Mouse (Mus musculus): ENCODE data around the gene Syk. TPM values are rescaled to one million over a fixed set of nuclear protein-coding genes. Genes with fewer than 3 reads are reported as not detected.

The Syk gene
- polyA plus RNA-seq, 1 experiment from 2014 or later, result 6.3 TPM

DNA sequence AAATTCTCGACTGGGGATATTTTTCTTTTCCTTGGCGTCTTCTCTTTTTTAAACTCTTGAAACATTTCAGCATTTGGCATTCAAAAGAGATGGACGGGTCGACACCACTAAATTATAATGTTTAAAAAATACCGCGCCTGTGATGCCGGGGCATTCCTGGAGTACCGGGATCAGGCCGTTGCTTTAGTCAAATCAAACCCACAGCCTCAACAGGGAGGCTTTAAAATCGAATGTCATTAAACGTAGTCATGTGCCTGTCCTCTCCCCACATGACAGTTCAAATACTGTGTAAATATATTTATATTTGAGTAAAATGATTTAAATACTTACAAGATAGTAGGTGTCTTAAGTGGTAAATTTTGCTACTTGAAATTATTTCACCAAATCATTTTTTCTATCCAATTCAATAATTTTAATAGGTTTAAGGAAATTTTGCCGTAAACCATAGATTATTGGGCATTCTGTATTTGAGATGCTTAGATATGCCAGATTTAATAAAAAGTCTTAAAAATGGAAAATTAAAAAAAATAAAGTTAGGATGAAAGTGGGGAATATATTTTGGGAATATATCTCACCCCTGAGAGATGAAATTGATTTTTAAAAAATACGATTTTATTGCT, 1.1 kb downstream of the Syk start:
- Histone ChIP-seq H3K4me1 (peaks cover 9% of the 10 kb centered on the region), H3K36me3 (no peaks in the 10 kb centered on the region), H3K27ac (replicated peaks) (no peak overlapping the region), H3K9me3 (no peaks in the 10 kb centered on the region), H3K4me2 (peak overlapping the region; percentile 75), H3K27me3 (replicated peaks) (no peaks in the 10 kb centered on the region), H3K9ac (peak overlapping the region; percentile 81), H3K4me3 (peak overlapping the region; percentile 64)
- WGBS, result 19% methylated on average over 13 of the region's 13 CpGs
- no peak for ATAC-seq (ENCODE audit: extremely low read depth, insufficient number of reproducible peaks, low FRiP score, low TSS enrichment)

DNA sequence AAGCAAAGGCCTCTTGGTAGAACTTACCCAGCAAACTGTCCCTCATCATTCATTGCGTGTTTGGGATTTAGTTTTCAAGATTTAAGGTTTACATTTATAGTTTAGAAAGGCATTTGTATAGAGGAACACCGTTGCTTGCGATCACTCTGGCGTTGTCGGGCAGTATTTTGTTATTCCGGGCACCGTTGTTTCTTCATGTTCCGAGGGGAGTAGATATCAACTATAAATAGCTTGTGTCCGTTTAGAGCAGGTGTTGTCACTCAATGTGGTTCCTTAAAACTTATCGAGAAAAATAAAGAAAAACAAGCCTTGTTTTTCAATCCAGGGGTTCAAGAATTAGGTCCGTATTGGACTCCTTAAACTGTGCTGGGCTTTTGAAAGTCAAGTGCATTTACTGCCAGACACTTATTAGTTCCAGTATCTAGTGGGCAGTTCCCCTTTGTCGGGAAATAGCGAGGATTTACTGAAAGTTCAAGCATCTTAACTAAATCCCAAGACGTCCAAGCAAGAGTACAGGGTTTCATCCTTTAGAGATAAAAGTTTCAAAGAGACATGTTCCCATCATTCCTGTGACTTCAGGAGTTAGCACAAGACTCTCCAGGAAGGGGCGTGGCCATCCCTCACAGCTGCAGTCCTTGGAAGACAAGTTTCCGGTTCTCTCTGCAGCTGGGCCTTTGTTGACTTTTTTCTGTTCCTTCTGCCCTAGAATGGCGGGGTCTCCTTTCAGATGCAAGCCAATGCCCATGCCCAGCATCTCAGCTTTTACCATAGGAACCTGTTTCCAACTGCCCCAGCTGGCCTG, 1.9 kb downstream of the Syk start:
- peaks cover 8% of the 10 kb centered on the region; the same call in 1 of the 2 replicates for H3K4me1 ChIP-seq
- peak overlapping the region; percentile 35 for H3K4me3 ChIP-seq
- 39% methylated on average over 17 of the region's 17 CpGs for WGBS
- H3K9ac ChIP-seq, result peak overlapping the region; percentile 37; the same call in 1 of the 2 replicates
- peak overlapping the region; percentile 61 for H3K4me2 ChIP-seq
- H3K36me3 ChIP-seq, result no peaks in the 10 kb centered on the region
- no peaks in the 10 kb centered on the region for H3K9me3 ChIP-seq
- 0 out of 2 replicates have a peak overlapping the region, but pooled peaks have one; percentile 28 for H3K27ac ChIP-seq (replicated peaks)
- no peaks in the 10 kb centered on the region for H3K27me3 ChIP-seq (replicated peaks)
- ATAC-seq (ENCODE audit: extremely low read depth, insufficient number of reproducible peaks, low FRiP score, low TSS enrichment), result no peak

DNA sequence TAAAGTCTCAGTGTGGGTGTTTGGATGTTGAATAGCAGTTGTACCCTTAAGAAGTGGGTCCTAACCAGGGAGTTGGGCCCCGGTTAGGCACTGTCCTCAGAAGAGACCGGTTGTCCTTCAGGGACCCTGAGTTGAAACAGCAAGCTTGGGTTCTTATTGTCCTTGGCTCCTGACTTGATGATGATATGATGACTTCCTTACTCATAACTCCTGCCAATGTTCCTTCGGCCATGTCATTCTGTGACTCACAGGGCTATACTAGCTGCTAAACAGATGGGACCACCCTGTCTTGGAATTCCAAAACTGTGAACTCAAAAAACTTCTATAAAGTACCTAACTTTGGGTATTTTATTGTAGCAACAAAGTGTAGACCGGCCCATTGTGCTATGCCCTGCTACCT, 4.8 kb downstream of the Syk start:
- no peak overlapping the region for H3K9ac ChIP-seq
- no peaks in the 10 kb centered on the region for H3K27me3 ChIP-seq (replicated peaks)
- H3K4me3 ChIP-seq, result no peak overlapping the region
- H3K4me1 ChIP-seq, result peaks cover 8% of the 10 kb centered on the region; the same call in 1 of the 2 replicates
- H3K9me3 ChIP-seq, result peaks cover 2% of the 10 kb centered on the region; the same call in 1 of the 2 replicates
- 81% methylated on average over 4 of the region's 4 CpGs for WGBS
- no peak overlapping the region for H3K4me2 ChIP-seq
- no peaks in the 10 kb centered on the region for H3K36me3 ChIP-seq
- no peak for ATAC-seq (ENCODE audit: extremely low read depth, insufficient number of reproducible peaks, low FRiP score, low TSS enrichment)
- H3K27ac ChIP-seq (replicated peaks), result no peak overlapping the region

DNA sequence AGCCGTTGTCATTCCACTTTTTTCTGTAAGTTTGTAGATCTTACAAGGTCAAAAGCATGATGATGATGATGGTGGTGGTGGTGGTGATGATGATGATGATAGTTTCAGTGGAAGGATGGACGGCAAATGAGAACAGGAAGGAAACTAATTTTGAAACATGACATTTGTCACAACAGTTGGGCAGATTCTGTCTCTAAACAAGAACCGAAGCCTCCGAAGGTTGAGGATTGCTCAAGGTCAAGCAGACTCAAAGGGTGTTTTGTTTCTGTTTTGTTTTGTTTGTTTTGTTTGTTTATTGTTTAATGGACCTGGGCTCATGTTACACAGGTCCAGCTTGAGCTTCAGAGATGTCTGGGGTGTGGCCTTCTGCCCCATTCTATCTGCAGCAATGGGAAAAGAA, 6.1 kb downstream of the Syk start:
- no peaks in the 10 kb centered on the region for H3K27me3 ChIP-seq (replicated peaks)
- H3K9ac ChIP-seq, result no peak overlapping the region
- H3K27ac ChIP-seq (replicated peaks), result no peak overlapping the region
- 87% methylated on average over 4 of the region's 4 CpGs for WGBS
- peaks cover 11% of the 10 kb centered on the region; the same call in 1 of the 2 replicates for H3K9me3 ChIP-seq
- H3K36me3 ChIP-seq, result peaks cover 8% of the 10 kb centered on the region; the same call in 1 of the 2 replicates
- H3K4me2 ChIP-seq, result no peak overlapping the region
- H3K4me3 ChIP-seq, result no peak overlapping the region
- peaks cover 8% of the 10 kb centered on the region; the same call in 1 of the 2 replicates for H3K4me1 ChIP-seq
- ATAC-seq (ENCODE audit: extremely low read depth, insufficient number of reproducible peaks, low FRiP score, low TSS enrichment), result no peak

DNA sequence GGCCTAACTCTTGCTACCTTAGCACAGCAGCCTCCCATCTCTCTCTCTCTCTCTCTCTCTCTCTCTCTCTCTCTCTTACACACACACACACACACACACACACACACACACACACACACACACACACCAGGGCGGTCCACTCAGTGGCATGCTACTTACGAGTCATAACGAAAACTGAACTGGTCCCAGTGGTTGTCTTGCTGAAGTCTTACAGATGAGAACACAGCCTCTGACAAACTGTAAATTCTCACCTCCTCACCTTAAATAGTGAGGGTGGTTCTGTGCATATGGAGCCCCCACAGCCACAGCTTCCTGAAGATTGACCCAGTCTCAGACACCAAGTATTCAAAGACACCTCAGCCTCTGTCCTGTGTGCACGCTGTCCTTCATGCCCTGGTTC, 8.9 kb downstream of the Syk start:
- Histone ChIP-seq H3K27ac (replicated peaks) (no peak overlapping the region), H3K4me2 (no peak overlapping the region), H3K4me3 (no peak overlapping the region), H3K36me3 (peaks cover 8% of the 10 kb centered on the region; the same call in 1 of the 2 replicates), H3K9me3 (peaks cover 11% of the 10 kb centered on the region; the same call in 1 of the 2 replicates), H3K9ac (no peak overlapping the region), H3K4me1 (no peaks in the 10 kb centered on the region), H3K27me3 (replicated peaks) (no peaks in the 10 kb centered on the region)
- WGBS, result 94% methylated on average over 4 of the region's 4 CpGs
- ATAC-seq (ENCODE audit: extremely low read depth, insufficient number of reproducible peaks, low FRiP score, low TSS enrichment), result no peak

DNA sequence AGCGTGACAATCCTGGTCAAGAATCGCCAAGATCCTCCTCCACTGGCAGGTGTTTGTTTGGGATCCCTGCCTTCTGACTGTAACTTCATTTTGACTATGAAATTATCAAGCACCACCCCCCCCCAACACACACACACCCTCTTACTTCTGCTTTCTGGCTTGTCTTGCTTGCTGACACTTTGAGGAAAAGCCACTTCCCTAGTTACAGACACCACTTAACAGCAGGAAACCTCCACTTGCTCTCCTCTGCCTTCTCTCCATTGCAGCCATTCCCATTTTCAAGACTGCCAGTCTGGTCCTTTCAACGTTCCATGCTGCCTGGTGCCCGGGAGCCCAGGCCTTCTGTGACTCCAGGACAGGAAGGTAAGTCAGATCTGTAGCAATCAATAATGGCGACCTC, 13.7 kb downstream of the Syk start:
- peaks cover 11% of the 10 kb centered on the region; the same call in 1 of the 2 replicates for H3K9me3 ChIP-seq
- no peaks in the 10 kb centered on the region for H3K27me3 ChIP-seq (replicated peaks)
- no peak overlapping the region for H3K27ac ChIP-seq (replicated peaks)
- no peak overlapping the region for H3K9ac ChIP-seq
- H3K36me3 ChIP-seq, result peaks cover 8% of the 10 kb centered on the region; the same call in 1 of the 2 replicates
- ATAC-seq (ENCODE audit: extremely low read depth, insufficient number of reproducible peaks, low FRiP score, low TSS enrichment), result no peak
- no peak overlapping the region for H3K4me3 ChIP-seq
- no peaks in the 10 kb centered on the region for H3K4me1 ChIP-seq
- 71% methylated on average over 5 of the region's 5 CpGs for WGBS
- no peak overlapping the region for H3K4me2 ChIP-seq

DNA sequence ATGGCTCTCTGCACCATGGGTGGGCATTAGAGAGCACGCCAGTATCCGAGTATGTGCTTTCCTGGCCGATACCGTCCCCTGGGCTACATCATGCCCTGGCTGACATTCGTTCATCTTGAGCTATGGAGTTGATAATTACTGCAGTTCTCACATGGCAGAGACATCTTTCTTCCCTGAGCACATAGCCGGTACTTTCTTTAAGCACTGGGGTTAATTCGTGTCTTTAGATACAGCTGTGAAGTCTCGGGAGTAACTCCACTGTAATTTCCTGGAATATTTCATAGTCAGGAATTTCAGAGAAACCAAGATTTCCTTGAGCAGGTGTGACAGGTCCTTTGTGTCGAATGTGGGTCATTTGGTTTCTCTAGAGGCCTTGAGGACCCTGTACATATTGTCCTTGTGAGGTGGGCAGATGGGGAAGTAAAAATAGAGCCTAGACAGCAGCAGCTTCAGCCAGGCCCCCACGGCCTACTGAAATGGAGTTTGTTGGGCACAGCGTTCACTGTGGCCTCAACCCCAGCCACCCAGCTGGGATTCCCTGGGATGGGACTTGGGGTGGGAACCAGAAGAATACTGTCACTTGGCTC, 14.2 kb downstream of the Syk start:
- Histone ChIP-seq H3K9me3 (peaks cover 11% of the 10 kb centered on the region; the same call in 1 of the 2 replicates), H3K4me2 (no peak overlapping the region), H3K27me3 (replicated peaks) (no peaks in the 10 kb centered on the region), H3K4me3 (no peak overlapping the region), H3K36me3 (peaks cover 8% of the 10 kb centered on the region; the same call in 1 of the 2 replicates), H3K27ac (replicated peaks) (no peak overlapping the region), H3K9ac (no peak overlapping the region), H3K4me1 (peaks cover under 1% of the 10 kb centered on the region; the same call in 1 of the 2 replicates)
- ATAC-seq (ENCODE audit: extremely low read depth, insufficient number of reproducible peaks, low FRiP score, low TSS enrichment), result no peak
- 76% methylated on average over 11 of the region's 11 CpGs for WGBS

DNA sequence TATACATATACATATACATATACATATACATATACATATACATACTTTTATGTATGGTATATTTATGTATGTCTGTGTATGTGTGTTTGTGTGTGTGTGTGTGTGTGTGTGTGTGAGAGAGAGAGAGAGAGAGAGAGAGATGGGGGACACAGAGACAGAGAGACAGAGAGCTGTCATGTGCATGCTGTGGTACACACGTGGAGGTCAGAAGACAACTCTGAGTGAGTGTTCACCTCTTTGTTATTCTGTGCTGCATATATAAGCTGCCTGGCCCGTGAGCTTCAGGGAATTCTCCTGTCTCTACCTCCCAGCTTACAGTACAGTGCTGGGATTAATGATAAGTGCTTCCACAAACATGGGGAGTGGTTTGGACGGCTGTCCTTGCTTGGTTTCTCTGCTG, 15.3 kb downstream of the Syk start:
- Histone ChIP-seq H3K9ac (no peak overlapping the region), H3K27ac (replicated peaks) (no peak overlapping the region), H3K4me1 (peaks cover 11% of the 10 kb centered on the region), H3K4me2 (no peak overlapping the region), H3K36me3 (peaks cover 6% of the 10 kb centered on the region; the same call in 1 of the 2 replicates), H3K9me3 (peaks cover 4% of the 10 kb centered on the region; the same call in 1 of the 2 replicates), H3K4me3 (no peak overlapping the region), H3K27me3 (replicated peaks) (no peaks in the 10 kb centered on the region)
- WGBS, result 47% methylated on average over 3 of the region's 3 CpGs
- ATAC-seq (ENCODE audit: extremely low read depth, insufficient number of reproducible peaks, low FRiP score, low TSS enrichment), result no peak

DNA sequence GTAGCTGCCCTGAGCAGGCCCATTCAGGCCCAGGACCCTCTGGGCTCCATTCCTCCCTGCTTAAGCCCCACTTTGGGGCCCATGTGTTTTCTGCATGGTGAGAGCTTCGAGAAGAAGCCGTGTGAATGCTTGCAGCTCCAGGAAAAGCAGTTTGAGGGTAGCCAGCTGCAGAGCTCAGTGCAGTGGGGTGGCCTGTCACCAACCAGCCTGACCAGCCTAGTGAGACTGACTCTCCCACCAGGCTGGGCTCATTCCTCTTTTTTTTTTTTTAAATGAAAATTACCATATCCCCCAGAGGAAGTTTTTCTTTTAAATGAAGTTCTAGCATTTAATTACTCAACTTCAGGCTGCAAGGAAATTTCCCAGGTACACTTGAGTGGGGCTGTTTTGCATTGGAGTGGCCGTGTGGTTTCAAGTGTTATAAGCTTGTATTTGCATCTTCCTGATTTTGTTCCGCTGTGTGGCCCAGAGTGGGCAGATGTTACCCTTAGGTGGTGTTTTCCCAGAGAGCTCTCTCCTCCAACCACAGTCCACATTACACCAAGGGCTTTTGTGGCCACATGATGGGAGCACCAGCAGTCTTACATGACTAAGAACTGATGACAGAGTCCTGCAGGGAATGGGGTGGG, 17.2 kb downstream of the Syk start:
- Histone ChIP-seq H3K9me3 (no peaks in the 10 kb centered on the region), H3K4me3 (no peak overlapping the region), H3K36me3 (no peaks in the 10 kb centered on the region), H3K27ac (replicated peaks) (no peak overlapping the region), H3K9ac (no peak overlapping the region), H3K27me3 (replicated peaks) (no peaks in the 10 kb centered on the region), H3K4me2 (no peak overlapping the region), H3K4me1 (peaks cover 16% of the 10 kb centered on the region)
- ATAC-seq (ENCODE audit: extremely low read depth, insufficient number of reproducible peaks, low FRiP score, low TSS enrichment), result no peak
- WGBS, result 59% methylated on average over 4 of the region's 4 CpGs

DNA sequence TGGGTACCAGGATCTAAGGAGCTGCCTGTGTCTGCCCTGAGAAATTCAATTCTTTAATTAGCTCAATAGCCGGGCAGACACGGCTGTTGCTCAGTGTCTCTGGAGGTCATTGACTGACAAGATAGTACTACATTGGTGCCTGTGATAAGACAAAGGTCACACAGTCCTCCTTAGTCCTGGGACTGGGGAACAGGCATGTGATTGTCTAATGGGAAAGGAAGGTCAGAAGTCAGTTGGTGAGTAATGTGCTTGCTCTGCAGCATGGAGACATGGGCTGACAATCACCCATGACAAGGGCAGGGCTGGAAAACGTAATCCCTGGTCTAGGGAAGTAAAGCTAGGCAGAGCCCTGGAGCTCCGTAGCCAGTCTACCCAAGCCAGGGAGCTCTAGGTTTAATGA, 19.8 kb downstream of the Syk start:
- Histone ChIP-seq H3K27me3 (replicated peaks) (no peaks in the 10 kb centered on the region), H3K36me3 (no peaks in the 10 kb centered on the region), H3K9me3 (no peaks in the 10 kb centered on the region), H3K4me2 (no peak overlapping the region), H3K4me3 (no peak overlapping the region), H3K9ac (no peak overlapping the region), H3K27ac (replicated peaks) (no peak overlapping the region), H3K4me1 (peaks cover 16% of the 10 kb centered on the region)
- no peak for ATAC-seq (ENCODE audit: extremely low read depth, insufficient number of reproducible peaks, low FRiP score, low TSS enrichment)
- WGBS, result 21% methylated on average over 4 of the region's 4 CpGs

Data from heart, embryonic 13.5 days (tissue).